Mouse (Mus musculus): ENCODE results near the gene Scin. TPM values are rescaled to one million over a fixed set of nuclear protein-coding genes. Genes with fewer than 3 reads are reported as not detected.

Scin gene
- polyA plus RNA-seq, 1 experiment from 2014 or later: not detected

- no peak overlapping the region for H3K27ac ChIP-seq (ENCODE audit: low read depth, low read length)
- no peaks in the 10 kb centered on the region for H3K36me3 ChIP-seq (ENCODE audit: control insufficient read depth, insufficient read depth, low read length)
- no peaks in the 10 kb centered on the region for H3K27me3 ChIP-seq (ENCODE audit: control insufficient read depth, insufficient read depth, low read length)
- no peaks in the 10 kb centered on the region for H3K4me1 ChIP-seq (ENCODE audit: control insufficient read depth, insufficient read depth, low read length)
- H3K4me3 ChIP-seq (ENCODE audit: low read depth, low read length): no peak overlapping the region
- H3K9me3 ChIP-seq (ENCODE audit: control insufficient read depth, low read length): no peaks in the 10 kb centered on the region
- no peak for ATAC-seq (ENCODE audit: low read depth)
- 81% methylated on average over 2 of the region's 2 CpGs for WGBS
- no peak overlapping the region for H3K9ac ChIP-seq (replicated peaks; ENCODE audit: low read depth, low read length)
- H3K4me2 ChIP-seq (ENCODE audit: low read depth, low read length): no peak overlapping the region
These were observed 34.6 kb downstream of the Scin start for GRCm38 (mm10) chr12:40099407-40099806.

GRCm38 (mm10) chr12:40097449-40097848 lies 36.6 kb downstream of the Scin start:
- H3K27me3 ChIP-seq (ENCODE audit: control insufficient read depth, insufficient read depth, low read length): no peaks in the 10 kb centered on the region
- no peak overlapping the region for H3K27ac ChIP-seq (ENCODE audit: low read depth, low read length)
- H3K4me1 ChIP-seq (ENCODE audit: control insufficient read depth, insufficient read depth, low read length): no peaks in the 10 kb centered on the region
- H3K36me3 ChIP-seq (ENCODE audit: control insufficient read depth, insufficient read depth, low read length): no peaks in the 10 kb centered on the region
- no peaks in the 10 kb centered on the region for H3K9me3 ChIP-seq (ENCODE audit: control insufficient read depth, low read length)
- H3K9ac ChIP-seq (replicated peaks; ENCODE audit: low read depth, low read length): no peak overlapping the region
- WGBS: 93% methylated on average over 4 of the region's 4 CpGs
- H3K4me3 ChIP-seq (ENCODE audit: low read depth, low read length): no peak overlapping the region
- ATAC-seq (ENCODE audit: low read depth): no peak
- H3K4me2 ChIP-seq (ENCODE audit: low read depth, low read length): no peak overlapping the region

- Histone ChIP-seq H3K36me3 (ENCODE audit: control insufficient read depth, insufficient read depth, low read length) (no peaks in the 10 kb centered on the region), H3K4me3 (ENCODE audit: low read depth, low read length) (no peak overlapping the region), H3K27ac (ENCODE audit: low read depth, low read length) (no peak overlapping the region), H3K9ac (replicated peaks; ENCODE audit: low read depth, low read length) (no peak overlapping the region), H3K9me3 (ENCODE audit: control insufficient read depth, low read length) (no peaks in the 10 kb centered on the region), H3K27me3 (ENCODE audit: control insufficient read depth, insufficient read depth, low read length) (no peaks in the 10 kb centered on the region), H3K4me2 (ENCODE audit: low read depth, low read length) (no peak overlapping the region), H3K4me1 (ENCODE audit: control insufficient read depth, insufficient read depth, low read length) (no peaks in the 10 kb centered on the region)
- ATAC-seq (ENCODE audit: low read depth): no peak
- 93% methylated on average over 5 of the region's 5 CpGs for WGBS
These were observed 37.0 kb downstream of the Scin start for GRCm38 (mm10) chr12:40097023-40097422.

DNA sequence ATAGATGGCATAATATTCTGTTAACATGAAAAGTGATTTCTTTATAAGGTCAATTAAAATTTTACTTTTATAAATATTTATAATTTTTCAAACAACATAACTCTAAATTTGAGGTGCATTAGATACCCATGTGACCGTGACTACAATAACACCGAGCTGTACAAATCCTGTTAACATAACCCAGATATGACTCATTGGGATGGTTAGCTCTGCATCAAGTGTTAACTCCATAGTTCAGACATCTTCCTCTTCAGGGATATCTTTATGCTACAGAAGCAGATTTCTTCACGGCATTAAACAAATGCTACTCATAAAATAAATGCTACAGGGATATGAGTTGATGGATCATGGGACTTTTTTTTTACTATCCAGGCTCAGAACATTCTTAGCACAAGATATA lies 37.6 kb downstream of the Scin start:
- 88% methylated on average over 3 of the region's 3 CpGs for WGBS
- no peaks in the 10 kb centered on the region for H3K4me1 ChIP-seq (ENCODE audit: control insufficient read depth, insufficient read depth, low read length)
- H3K9ac ChIP-seq (replicated peaks; ENCODE audit: low read depth, low read length): no peak overlapping the region
- ATAC-seq (ENCODE audit: low read depth): no peak
- no peak overlapping the region for H3K4me2 ChIP-seq (ENCODE audit: low read depth, low read length)
- no peaks in the 10 kb centered on the region for H3K36me3 ChIP-seq (ENCODE audit: control insufficient read depth, insufficient read depth, low read length)
- H3K4me3 ChIP-seq (ENCODE audit: low read depth, low read length): no peak overlapping the region
- no peaks in the 10 kb centered on the region for H3K9me3 ChIP-seq (ENCODE audit: control insufficient read depth, low read length)
- H3K27ac ChIP-seq (ENCODE audit: low read depth, low read length): no peak overlapping the region
- no peaks in the 10 kb centered on the region for H3K27me3 ChIP-seq (ENCODE audit: control insufficient read depth, insufficient read depth, low read length)

DNA sequence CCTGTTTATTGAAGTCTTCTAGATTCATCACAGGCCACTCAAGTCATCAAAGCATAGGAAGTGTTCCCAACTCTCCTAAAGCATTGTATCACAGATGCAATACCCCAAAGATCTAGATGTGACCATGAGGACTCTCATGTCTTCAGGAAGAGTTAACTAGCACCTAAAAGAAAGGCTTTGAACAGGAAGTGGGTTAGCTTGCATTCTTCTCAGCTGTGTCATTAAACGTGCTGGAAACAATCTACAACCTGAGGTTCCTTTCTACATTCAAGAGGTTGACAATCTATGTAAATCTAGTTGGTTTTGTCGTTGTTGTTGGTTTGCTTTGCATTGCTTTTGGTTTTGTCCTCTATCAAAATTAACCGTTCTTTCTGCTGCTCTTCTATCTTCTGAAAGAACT lies 44.0 kb downstream of the Scin start:
- WGBS: 84% methylated on average over 3 of the region's 3 CpGs
- Histone ChIP-seq H3K27me3 (ENCODE audit: control insufficient read depth, insufficient read depth, low read length) (no peaks in the 10 kb centered on the region), H3K4me3 (ENCODE audit: low read depth, low read length) (no peak overlapping the region), H3K36me3 (ENCODE audit: control insufficient read depth, insufficient read depth, low read length) (no peaks in the 10 kb centered on the region), H3K9me3 (ENCODE audit: control insufficient read depth, low read length) (no peaks in the 10 kb centered on the region), H3K4me2 (ENCODE audit: low read depth, low read length) (no peak overlapping the region), H3K27ac (ENCODE audit: low read depth, low read length) (no peak overlapping the region), H3K9ac (replicated peaks; ENCODE audit: low read depth, low read length) (no peak overlapping the region), H3K4me1 (ENCODE audit: control insufficient read depth, insufficient read depth, low read length) (no peaks in the 10 kb centered on the region)
- no peak for ATAC-seq (ENCODE audit: low read depth)

DNA sequence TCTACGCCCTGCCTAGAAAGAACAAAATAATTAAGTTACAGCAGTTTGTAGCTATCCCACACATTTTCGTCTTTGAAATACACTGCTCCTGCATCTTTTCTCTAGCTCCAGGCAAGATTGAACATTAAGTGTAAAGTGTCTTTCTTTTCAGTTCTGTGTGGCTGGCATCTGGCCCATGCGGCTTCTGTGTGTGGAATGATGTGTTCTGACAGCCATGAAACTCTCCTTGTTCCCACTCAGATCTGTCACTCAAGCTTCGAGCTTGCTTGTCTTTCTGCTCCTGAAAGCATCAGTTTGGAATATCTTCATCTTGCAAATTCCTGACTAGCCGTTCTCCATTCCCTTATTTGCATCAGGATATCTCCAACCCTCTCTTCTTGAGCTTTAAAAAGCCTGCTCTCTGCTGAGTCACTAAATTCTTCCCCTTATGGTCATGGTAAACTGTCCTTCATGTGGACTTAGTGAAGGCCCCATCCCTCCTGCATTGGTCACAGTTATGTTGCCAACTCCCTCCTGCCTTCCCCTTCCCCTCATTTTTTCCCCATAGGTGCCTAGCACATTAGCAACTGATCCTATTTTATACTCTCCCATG lies 48.2 kb downstream of the Scin start:
- WGBS: 79% methylated on average over 5 of the region's 5 CpGs
- Histone ChIP-seq H3K27ac (ENCODE audit: low read depth, low read length) (no peak overlapping the region), H3K4me2 (ENCODE audit: low read depth, low read length) (no peak overlapping the region), H3K9me3 (ENCODE audit: control insufficient read depth, low read length) (no peaks in the 10 kb centered on the region), H3K9ac (replicated peaks; ENCODE audit: low read depth, low read length) (no peak overlapping the region), H3K27me3 (ENCODE audit: control insufficient read depth, insufficient read depth, low read length) (no peaks in the 10 kb centered on the region), H3K4me1 (ENCODE audit: control insufficient read depth, insufficient read depth, low read length) (no peaks in the 10 kb centered on the region), H3K36me3 (ENCODE audit: control insufficient read depth, insufficient read depth, low read length) (no peaks in the 10 kb centered on the region), H3K4me3 (ENCODE audit: low read depth, low read length) (no peak overlapping the region)
- no peak for ATAC-seq (ENCODE audit: low read depth)

- no peaks in the 10 kb centered on the region for H3K9me3 ChIP-seq (ENCODE audit: control insufficient read depth, low read length)
- 49% methylated on average over 6 of the region's 6 CpGs for WGBS
- H3K4me2 ChIP-seq (ENCODE audit: low read depth, low read length): no peak overlapping the region
- no peaks in the 10 kb centered on the region for H3K27me3 ChIP-seq (ENCODE audit: control insufficient read depth, insufficient read depth, low read length)
- no peaks in the 10 kb centered on the region for H3K4me1 ChIP-seq (ENCODE audit: control insufficient read depth, insufficient read depth, low read length)
- H3K36me3 ChIP-seq (ENCODE audit: control insufficient read depth, insufficient read depth, low read length): no peaks in the 10 kb centered on the region
- 0 out of 2 replicates have a peak, but pooled peaks have one; percentile 60 for ATAC-seq (ENCODE audit: low read depth)
- no peak overlapping the region for H3K4me3 ChIP-seq (ENCODE audit: low read depth, low read length)
- no peak overlapping the region for H3K9ac ChIP-seq (replicated peaks; ENCODE audit: low read depth, low read length)
- H3K27ac ChIP-seq (ENCODE audit: low read depth, low read length): no peak overlapping the region
These were observed 51.4 kb downstream of the Scin start for GRCm38 (mm10) chr12:40082453-40083238.

- ATAC-seq (ENCODE audit: low read depth): no peak
- Histone ChIP-seq H3K4me2 (ENCODE audit: low read depth, low read length) (no peak overlapping the region), H3K36me3 (ENCODE audit: control insufficient read depth, insufficient read depth, low read length) (no peaks in the 10 kb centered on the region), H3K9me3 (ENCODE audit: control insufficient read depth, low read length) (no peaks in the 10 kb centered on the region), H3K4me3 (ENCODE audit: low read depth, low read length) (no peak overlapping the region), H3K4me1 (ENCODE audit: control insufficient read depth, insufficient read depth, low read length) (no peaks in the 10 kb centered on the region), H3K27ac (ENCODE audit: low read depth, low read length) (no peak overlapping the region), H3K27me3 (ENCODE audit: control insufficient read depth, insufficient read depth, low read length) (no peaks in the 10 kb centered on the region), H3K9ac (replicated peaks; ENCODE audit: low read depth, low read length) (no peak overlapping the region)
- WGBS: 79% methylated on average over 5 of the region's 5 CpGs
These were observed 52.0 kb downstream of the Scin start for GRCm38 (mm10) chr12:40082048-40082447.

DNA sequence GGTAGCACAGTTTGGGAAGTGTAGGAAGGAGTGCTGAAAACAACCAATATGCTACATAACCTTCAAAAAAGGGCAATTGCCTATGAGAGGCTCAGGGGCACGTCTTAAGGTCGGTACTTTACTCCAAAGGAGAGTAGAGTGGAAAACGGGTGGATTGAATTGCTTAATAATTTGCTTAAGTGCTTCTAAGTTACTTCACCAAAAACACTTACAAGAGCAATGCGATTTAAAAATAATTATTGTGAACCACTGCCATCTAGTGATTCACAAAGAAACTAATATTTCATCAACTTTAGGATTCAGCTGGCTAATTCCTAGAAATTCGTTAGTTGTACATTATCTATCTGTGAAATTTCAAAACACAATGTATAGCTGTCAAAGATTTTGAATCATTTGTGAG lies 60.4 kb downstream of the Scin start:
- no peak overlapping the region for H3K9ac ChIP-seq (replicated peaks; ENCODE audit: low read depth, low read length)
- H3K4me1 ChIP-seq (ENCODE audit: control insufficient read depth, insufficient read depth, low read length): no peaks in the 10 kb centered on the region
- H3K9me3 ChIP-seq (ENCODE audit: control insufficient read depth, low read length): no peaks in the 10 kb centered on the region
- no peak overlapping the region for H3K4me3 ChIP-seq (ENCODE audit: low read depth, low read length)
- H3K4me2 ChIP-seq (ENCODE audit: low read depth, low read length): no peak overlapping the region
- H3K36me3 ChIP-seq (ENCODE audit: control insufficient read depth, insufficient read depth, low read length): no peaks in the 10 kb centered on the region
- H3K27me3 ChIP-seq (ENCODE audit: control insufficient read depth, insufficient read depth, low read length): no peaks in the 10 kb centered on the region
- 71% methylated on average over 5 of the region's 5 CpGs for WGBS
- no peak for ATAC-seq (ENCODE audit: low read depth)
- H3K27ac ChIP-seq (ENCODE audit: low read depth, low read length): no peak overlapping the region
